Mouse (Mus musculus) skeletal muscle tissue, adult 2 months (tissue): Measurements from ENCODE around the gene Cyp2b9.
"Not testable (repeated sequence)": the region's sequence is repeated elsewhere in the genome, so short reads cannot be mapped to it uniquely, and the experiment has no call there.

Experiments used
- DNase-seq: peaks from one replicate; pipeline ENCODE4 v3.0.0-alpha.2; 2012; ENCODE audit warnings: low read depth, low spot score

Gene Cyp2b9

DNA sequence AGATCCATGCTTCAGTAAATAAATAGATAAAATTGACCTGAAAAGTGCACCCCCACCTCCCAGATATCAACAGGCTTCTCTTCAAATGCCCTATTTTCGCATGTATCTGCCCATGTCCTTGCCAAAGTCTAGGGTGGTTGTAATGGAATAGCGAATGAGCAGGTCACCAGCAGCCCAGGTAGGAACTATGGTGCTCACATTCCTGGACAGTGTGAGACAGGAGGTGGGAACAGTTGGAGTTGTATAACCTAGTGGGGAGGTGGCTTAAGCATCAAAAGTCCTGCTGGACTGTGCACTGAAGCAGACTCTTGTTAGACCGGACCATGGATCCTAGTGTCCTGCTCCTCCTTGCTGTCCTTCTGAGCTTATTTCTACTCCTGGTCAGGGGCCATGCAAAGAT, at the start of gene Cyp2b9:
Gene Cyp2b9, plus strand, starts transcription at position 301 of the 400 bp plus-strand sequence.
- not testable (repeated sequence) for DNase-seq

DNA sequence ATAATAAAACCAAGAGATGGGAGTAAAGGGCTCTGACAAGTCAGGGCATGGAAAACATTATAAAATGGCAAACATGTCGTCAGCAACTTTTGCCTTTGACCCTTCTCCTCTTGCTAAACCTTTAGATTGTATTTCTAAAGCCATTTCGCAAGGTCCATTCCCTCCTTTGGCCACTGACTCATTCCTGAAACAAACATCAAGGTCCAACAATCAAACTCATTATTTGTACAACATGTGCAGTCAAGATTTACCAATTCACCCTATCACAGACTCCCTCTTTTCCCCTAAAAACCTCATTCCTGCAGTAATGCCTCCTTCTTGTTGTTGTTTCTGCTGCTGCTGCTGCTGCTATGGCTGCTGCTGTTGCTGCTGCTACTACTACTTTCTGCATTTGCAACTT, 33.6 kb upstream of the Cyp2b9 start:
- not testable (repeated sequence) for DNase-seq

DNA sequence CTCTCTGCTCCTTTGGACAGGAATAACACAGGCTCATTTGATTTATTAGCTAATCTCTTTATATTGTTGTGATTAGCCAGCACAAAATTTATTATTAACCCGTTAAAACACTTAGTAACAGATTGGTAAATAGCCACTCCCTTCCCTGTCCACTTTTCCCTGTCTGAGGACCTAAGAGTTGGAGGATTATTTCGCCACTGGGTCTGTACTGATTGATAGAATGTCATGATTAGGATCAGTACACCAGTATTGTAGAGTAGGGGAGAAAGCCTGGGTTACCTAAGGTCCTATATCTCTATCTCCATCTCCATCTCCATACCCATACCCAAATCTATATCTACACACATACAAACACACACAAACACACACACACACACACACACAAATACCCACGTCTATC, 29.6 kb upstream of the Cyp2b9 start:
- not testable (repeated sequence) for DNase-seq

DNA sequence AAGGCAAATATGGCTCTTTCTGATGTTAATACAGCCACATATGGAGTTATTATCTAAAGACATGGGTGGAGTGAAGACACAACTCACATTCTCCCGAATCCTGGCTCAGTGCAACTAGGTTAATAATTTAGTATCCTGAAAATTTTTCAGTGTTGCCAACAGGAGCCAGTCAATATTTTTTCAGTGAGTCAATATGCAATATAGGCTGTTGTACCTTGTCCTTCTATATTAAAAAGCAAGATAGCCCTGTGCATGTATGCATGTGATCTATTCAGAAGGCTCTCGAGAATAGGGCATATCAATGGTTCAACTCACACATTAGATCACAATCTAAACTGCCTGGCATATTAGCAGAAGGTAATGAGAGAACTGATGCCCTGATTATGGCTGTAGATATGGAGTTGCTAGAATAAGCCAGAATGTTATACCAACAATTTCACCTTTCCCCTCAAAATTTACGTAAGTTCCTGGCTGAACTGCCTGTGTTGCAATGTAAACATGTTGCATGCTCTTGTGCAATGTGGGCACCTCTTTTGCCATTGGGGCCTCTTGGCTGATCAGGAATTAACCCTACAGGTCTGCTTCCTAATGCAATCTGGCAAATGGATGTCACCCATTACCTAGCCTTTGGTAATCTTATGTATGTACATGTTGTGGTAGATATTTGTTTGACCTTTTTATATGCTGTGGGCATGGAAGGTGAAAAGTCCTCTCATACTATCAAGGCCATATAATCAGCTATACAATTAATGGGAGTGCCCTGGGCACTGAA, 4.3 kb upstream of the Cyp2b9 start:
- DNase-seq = not testable (repeated sequence)

DNA sequence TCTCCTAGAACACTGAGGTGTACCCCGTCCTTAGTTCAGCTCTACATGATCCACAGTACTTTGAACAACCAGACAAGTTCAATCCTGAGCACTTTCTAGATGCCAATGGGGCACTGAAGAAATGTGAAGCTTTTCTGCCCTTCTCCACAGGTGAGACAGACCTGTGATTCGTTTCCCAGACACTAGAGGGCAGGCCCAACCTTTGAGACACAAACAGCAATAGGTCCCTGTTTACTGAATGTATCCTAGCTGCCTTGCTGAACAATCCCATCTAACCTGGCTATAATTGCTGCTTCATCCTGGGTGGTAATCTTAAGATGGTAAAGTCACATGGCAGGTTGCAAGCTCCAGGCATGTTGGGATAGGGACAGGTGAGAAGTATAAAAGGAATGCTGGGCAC, 27.9 kb downstream of the Cyp2b9 start:
- DNase-seq = no peak

DNA sequence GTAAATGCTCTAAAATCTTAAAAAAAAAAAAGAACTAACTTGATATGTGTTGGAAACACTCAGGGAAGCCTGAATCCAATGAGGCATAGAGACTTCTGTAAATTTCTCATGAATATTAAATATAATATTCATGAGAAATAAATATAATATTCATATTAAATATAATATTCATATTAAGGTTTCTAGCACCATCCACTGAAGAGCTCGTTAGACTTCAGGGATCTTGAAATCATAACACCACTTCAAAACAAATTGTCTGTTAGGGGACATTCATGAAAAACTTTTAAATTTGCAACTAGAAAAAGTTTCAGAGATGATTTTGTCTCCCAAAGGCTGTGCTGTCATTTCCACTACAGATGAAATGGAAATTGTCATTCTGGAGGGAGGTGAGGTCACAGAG, 86.8 kb downstream of the Cyp2b9 start, which contains the start of gene Vmn1r184:
Gene Vmn1r184, plus strand, starts transcription at position 301 of the 400 bp plus-strand sequence.
- not testable (repeated sequence) for DNase-seq
